Mouse (Mus musculus) megakaryocyte, embryonic 14.5 days (primary cell): ENCODE data around the gene Olfr681. TPM values are rescaled to one million over a fixed set of nuclear protein-coding genes. Genes with fewer than 3 reads are reported as not detected.
"Not testable (repeated sequence)": the region's sequence is repeated elsewhere in the genome, so short reads cannot be mapped to it uniquely, and the experiment has no call there.

Experiments
- H3K27me3 ChIP-seq: replicated peaks from 2 replicates; pipeline ENCODE3; 2012; ENCODE audit warnings: inconsistent platforms
- H3K36me3 ChIP-seq: replicated peaks from 2 replicates; pipeline ENCODE3; 2012; ENCODE audit warnings: low read length, inconsistent platforms, mixed read lengths
- H3K4me1 ChIP-seq: 2 replicates; pipeline ENCODE4 v1.6.1; 2012; ENCODE audit warnings: inconsistent platforms
- H3K4me3 ChIP-seq: replicated peaks from 2 replicates; pipeline ENCODE3; 2012; ENCODE audit warnings: moderate library complexity, mild to moderate bottlenecking, inconsistent platforms
- H3K9me3 ChIP-seq: 2 replicates; pipeline ENCODE4 v1.6.1; 2012; ENCODE audit warnings: inconsistent platforms
- FLI1 ChIP-seq: IDR thresholded peaks from 2 replicates; pipeline ENCODE4 v1.6.1; 2012; ENCODE audit warnings: low read length, inconsistent platforms, mixed read lengths
- GATA1 ChIP-seq: IDR thresholded peaks from 3 replicates; pipeline ENCODE4 v1.6.1; 2012; ENCODE audit warnings: mixed read lengths, low read length, inconsistent platforms, borderline replicate concordance
- polyA plus RNA-seq: library from polyadenylated mRNA; stranded (reverse); fragments of >175 nt; gene quantifications from 2 replicates; pipeline ENCODE4 v1.2.3, GENCODE M21; 2012; ENCODE audit warnings: low replicate concordance; ENCODE audit not compliant: insufficient read depth

The Olfr681 gene
- polyA plus RNA-seq = not detected in 2 replicates

GRCm38 (mm10) chr7:105116536-105116935, at the start of gene Olfr681:
Gene Olfr681 (plus strand): TSS chr7:105116836.
- H3K4me1 ChIP-seq = no peaks in the 10 kb centered on the region
- TF ChIP-seq GATA1 (no peak), FLI1 (no peak)
- H3K4me3 ChIP-seq = no peak within 1 kb of the TSS
- no peaks in the 10 kb centered on the region for H3K9me3 ChIP-seq
- H3K27me3 ChIP-seq = no peaks in the 10 kb centered on the region
- no peaks in the 10 kb centered on the region for H3K36me3 ChIP-seq

- Histone ChIP-seq H3K4me1 (no peaks in the 10 kb centered on the region), H3K27me3 (no peaks in the 10 kb centered on the region), H3K36me3 (no peaks in the 10 kb centered on the region), H3K9me3 (no peaks in the 10 kb centered on the region), H3K4me3 (no peak within 1 kb of the TSS)
- TF ChIP-seq FLI1 = no peak
- TF ChIP-seq GATA1 = no peak
Observed at GRCm38 (mm10) chr7:105080905-105081304, 35.7 kb upstream of the Olfr681 start, which contains the start of gene Olfr679. Gene Olfr679 (plus strand): TSS chr7:105081205.

- not testable (repeated sequence) for H3K4me1 ChIP-seq, H3K9me3 ChIP-seq, H3K4me3 ChIP-seq
Observed at GRCm38 (mm10) chr7:105092717-105093116, 23.9 kb upstream of the Olfr681 start, which contains the start of gene Olfr680-ps1. Gene Olfr680-ps1 (minus strand): TSS chr7:105092817.

GRCm38 (mm10) chr7:105141275-105141674, 24.6 kb downstream of the Olfr681 start:
- H3K4me3 ChIP-seq = no peak overlapping the region
- H3K27me3 ChIP-seq = no peaks in the 10 kb centered on the region
- no peaks in the 10 kb centered on the region for H3K4me1 ChIP-seq
- no peak for TF ChIP-seq GATA1
- no peak for TF ChIP-seq FLI1
- H3K9me3 ChIP-seq = no peaks in the 10 kb centered on the region
- H3K36me3 ChIP-seq = no peaks in the 10 kb centered on the region

More at GRCm38 (mm10) chr7:105092717-105093116, 23.9 kb upstream of the Olfr681 start, which contains the start of gene Olfr680-ps1:
- H3K27me3 ChIP-seq, H3K36me3 ChIP-seq: not testable (repeated sequence)

- H3K4me1 ChIP-seq = no peaks in the 10 kb centered on the region
- no peaks in the 10 kb centered on the region for H3K27me3 ChIP-seq
- peaks cover 5% of the 10 kb centered on the region; the same call in 1 of the 2 replicates for H3K9me3 ChIP-seq
- H3K36me3 ChIP-seq = no peaks in the 10 kb centered on the region
- TF ChIP-seq FLI1 (no peak), GATA1 (no peak)
- no peak within 1 kb of the TSS for H3K4me3 ChIP-seq
Observed at GRCm38 (mm10) chr7:105146912-105147311, 30.3 kb downstream of the Olfr681 start, which contains the start of gene Olfr683. Gene Olfr683 (minus strand): TSS chr7:105147012.

- Histone ChIP-seq H3K27me3 (no peaks in the 10 kb centered on the region), H3K4me3 (no peak within 1 kb of the TSS), H3K36me3 (no peaks in the 10 kb centered on the region), H3K9me3 (no peaks in the 10 kb centered on the region), H3K4me1 (no peaks in the 10 kb centered on the region)
- TF ChIP-seq GATA1 = no peak
- TF ChIP-seq FLI1 = no peak
Observed at GRCm38 (mm10) chr7:105163553-105163952, 46.9 kb downstream of the Olfr681 start, which contains the start of gene Olfr684. Gene Olfr684 (minus strand): TSS chr7:105163653.

GRCm38 (mm10) chr7:105170773-105171172, 54.1 kb downstream of the Olfr681 start:
- H3K27me3 ChIP-seq = no peaks in the 10 kb centered on the region
- no peak for TF ChIP-seq FLI1
- no peak for TF ChIP-seq GATA1
- no peaks in the 10 kb centered on the region for H3K36me3 ChIP-seq
- no peaks in the 10 kb centered on the region for H3K9me3 ChIP-seq
- H3K4me1 ChIP-seq = no peaks in the 10 kb centered on the region
- no peak overlapping the region for H3K4me3 ChIP-seq

Other genes with a start within 250 kb of the Olfr681 start
- not detected in 2 replicates for gene Olfr665, start 238.8 kb upstream of the Olfr681 start, polyA plus RNA-seq
- gene Olfr666, start 220.9 kb upstream of the Olfr681 start, polyA plus RNA-seq = not detected in 2 replicates
- not detected in 2 replicates for gene Olfr667, start 195.4 kb upstream of the Olfr681 start, polyA plus RNA-seq
- not detected in 2 replicates for gene Olfr668, start 188.8 kb upstream of the Olfr681 start, polyA plus RNA-seq
- gene Olfr669, start 182.6 kb upstream of the Olfr681 start, polyA plus RNA-seq = not detected in 2 replicates
- not detected in 2 replicates for gene Olfr670, start 154.2 kb upstream of the Olfr681 start, polyA plus RNA-seq
- gene Olfr671, start 137.7 kb upstream of the Olfr681 start, polyA plus RNA-seq = 2.6 TPM in 1 of 2 replicates, not detected in the other
- not detected in 2 replicates for gene Olfr672, start 114.8 kb upstream of the Olfr681 start, polyA plus RNA-seq
- not detected in 2 replicates for gene Olfr675, start 88.4 kb upstream of the Olfr681 start, polyA plus RNA-seq
- gene Olfr676, start 84.1 kb upstream of the Olfr681 start, polyA plus RNA-seq = not detected in 2 replicates
- not detected in 2 replicates for gene Olfr677, start 65.5 kb upstream of the Olfr681 start, polyA plus RNA-seq
- gene Olfr678, start 52.4 kb upstream of the Olfr681 start, polyA plus RNA-seq = not detected in 2 replicates
- not detected in 2 replicates for gene Olfr679, start 35.6 kb upstream of the Olfr681 start, polyA plus RNA-seq
- not detected in 2 replicates for gene Olfr680-ps1, start 24.0 kb upstream of the Olfr681 start, polyA plus RNA-seq
- gene Olfr683, start 30.2 kb downstream of the Olfr681 start, polyA plus RNA-seq = not detected in 2 replicates
- not detected in 2 replicates for gene Olfr684, start 46.8 kb downstream of the Olfr681 start, polyA plus RNA-seq
- not detected in 2 replicates for gene Olfr685, start 69.2 kb downstream of the Olfr681 start, polyA plus RNA-seq
- gene Olfr686, start 90.6 kb downstream of the Olfr681 start, polyA plus RNA-seq = not detected in 2 replicates
- not detected in 2 replicates for gene Olfr688, start 171.3 kb downstream of the Olfr681 start, polyA plus RNA-seq
- not detected in 2 replicates for gene Olfr689, start 194.3 kb downstream of the Olfr681 start, polyA plus RNA-seq
- gene Olfr690, start 217.3 kb downstream of the Olfr681 start, polyA plus RNA-seq = not detected in 2 replicates
- 0.10 TPM in 1 of 2 replicates, not detected in the other for gene Olfr691, start 225.4 kb downstream of the Olfr681 start, polyA plus RNA-seq